Mouse (Mus musculus) forebrain, embryonic 13.5 days (tissue): ENCODE measurements around the gene Prdm10. TPM values are rescaled to one million over a fixed set of nuclear protein-coding genes. Genes with fewer than 3 reads are reported as not detected.

ENCODE experiments used
- ATAC-seq: fragments of 200-750 bp; cut with Nextera tagmentation; 2 replicates; pipeline ENCODE4 v1.8.0; 2017
- H3K27ac ChIP-seq: fragments of 300-500 bp; sonication (generic); 2 replicates; pipeline ENCODE4 v1.5.1; 2015; ENCODE audit warnings: inconsistent platforms, mild to moderate bottlenecking, moderate library complexity
- H3K27me3 ChIP-seq: fragments of 300-500 bp; sonication (generic); 2 replicates; pipeline ENCODE4 v1.6.1; 2015; ENCODE audit warnings: mild to moderate bottlenecking, inconsistent platforms
- H3K36me3 ChIP-seq: fragments of 300-500 bp; sonication (generic); 2 replicates; pipeline ENCODE4 v1.6.1; 2015; ENCODE audit warnings: mild to moderate bottlenecking, inconsistent platforms; ENCODE audit not compliant: poor library complexity, severe bottlenecking
- H3K4me1 ChIP-seq: fragments of 300-500 bp; sonication (generic); 2 replicates; pipeline ENCODE4 v1.6.1; 2015; ENCODE audit warnings: inconsistent platforms
- H3K4me2 ChIP-seq: fragments of 300-500 bp; sonication (generic); 2 replicates; pipeline ENCODE4 v1.6.1; 2015; ENCODE audit warnings: inconsistent platforms, mild to moderate bottlenecking, moderate library complexity
- H3K4me3 ChIP-seq: fragments of 300-500 bp; sonication (generic); 2 replicates; pipeline ENCODE4 v1.5.1; 2015; ENCODE audit warnings: mild to moderate bottlenecking, inconsistent platforms
- H3K9ac ChIP-seq: fragments of 300-500 bp; sonication (generic); 2 replicates; pipeline ENCODE4 v1.6.1; 2015; ENCODE audit warnings: mild to moderate bottlenecking, inconsistent platforms
- H3K9me3 ChIP-seq: fragments of 300-500 bp; sonication (generic); replicated peaks from 2 replicates; pipeline ENCODE4 v1.6.1; 2016; ENCODE audit warnings: inconsistent platforms
- WGBS: fragments of 180-500 bp; shearing (Covaris S2); methylation state at CpG from one replicate; pipeline ENCODE4 v1.1.7; 2015; 5-methylcytosine and 5-hydroxymethylcytosine counted together
- polyA plus RNA-seq: library from polyadenylated mRNA; unstranded; fragments of >200 nt; fragmentation: Nextera tagmentation; extraction: Ambion mirVana; gene quantifications from 2 replicates; pipeline ENCODE4 v1.2.1, GENCODE M21; 2015

Prdm10 gene
- polyA plus RNA-seq, 1 experiment from 2014 or later = 8.8 TPM

DNA sequence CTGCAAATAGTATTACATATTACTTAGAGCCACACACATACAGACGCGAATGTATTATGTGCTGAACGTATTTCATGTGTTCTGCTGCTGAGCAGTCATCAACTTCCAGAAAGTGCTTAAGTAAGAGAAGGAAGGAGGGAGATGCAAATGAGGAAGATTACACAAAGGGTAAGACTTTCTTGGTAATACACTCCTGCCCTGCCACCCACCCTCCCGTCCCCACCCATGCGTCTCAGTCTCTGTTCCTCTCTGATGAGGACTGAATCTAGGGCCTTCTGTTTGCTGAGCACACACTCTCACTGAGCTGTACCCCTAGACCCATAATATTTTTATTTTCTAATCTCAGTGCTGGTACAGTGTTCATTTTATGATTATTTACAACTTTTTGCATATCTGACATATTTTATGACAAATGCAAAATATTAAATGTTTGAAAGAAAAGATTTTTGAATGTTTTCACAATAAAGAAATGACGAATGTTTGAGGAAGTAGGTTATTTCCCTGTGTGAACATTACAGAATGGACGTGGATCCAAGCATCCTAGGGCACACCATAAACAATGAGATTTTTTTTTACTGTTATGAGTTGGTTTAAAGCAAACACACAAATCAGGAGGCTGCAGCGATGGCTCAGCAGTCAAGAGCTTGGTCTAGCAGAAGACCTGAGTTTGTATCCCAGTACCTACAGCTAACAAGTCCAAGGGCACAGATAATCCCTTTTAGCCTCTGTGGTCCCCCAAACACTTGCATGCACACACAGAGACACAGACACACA is 32.7 kb upstream of the Prdm10 start:
- no peak overlapping the region for H3K27ac ChIP-seq
- no peak overlapping the region for H3K4me3 ChIP-seq
- no peak overlapping the region for H3K9ac ChIP-seq
- 84% methylated on average over 8 of the region's 8 CpGs for WGBS
- no peaks in the 10 kb centered on the region for H3K27me3 ChIP-seq
- H3K9me3 ChIP-seq = no peaks in the 10 kb centered on the region
- no peaks in the 10 kb centered on the region for H3K36me3 ChIP-seq
- no peak for ATAC-seq
- no peaks in the 10 kb centered on the region for H3K4me1 ChIP-seq
- H3K4me2 ChIP-seq = no peak overlapping the region

DNA sequence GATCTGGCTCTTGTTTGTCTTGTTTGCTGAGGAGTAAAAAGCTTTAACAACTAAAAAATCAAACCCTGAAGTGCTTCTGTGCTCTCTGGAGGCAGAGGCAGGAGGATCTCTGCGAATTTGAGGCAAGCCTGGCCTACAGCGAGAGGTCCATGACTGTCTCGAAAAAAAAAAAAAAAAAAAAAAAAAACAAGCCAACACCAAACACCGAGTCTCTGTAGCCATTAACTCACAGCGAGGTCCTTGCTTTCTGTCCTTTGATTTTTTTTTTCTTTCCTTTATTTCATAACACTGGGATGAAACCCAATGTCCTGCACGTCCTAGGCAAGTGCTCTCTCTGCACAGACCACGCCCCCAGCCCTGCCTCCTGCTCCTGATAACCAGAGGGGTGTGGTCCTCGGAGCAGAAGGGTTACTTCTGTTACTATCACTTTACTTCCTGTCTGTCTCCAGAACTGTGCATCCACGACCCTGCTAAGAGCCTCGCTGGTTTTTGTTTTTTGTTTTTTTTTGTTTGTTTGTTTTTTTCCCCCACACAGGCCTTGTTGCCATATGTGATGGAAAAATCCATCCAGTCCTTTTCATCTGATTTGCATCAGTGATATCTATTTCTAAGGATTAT is 28.0 kb upstream of the Prdm10 start:
- Histone ChIP-seq H3K36me3 (no peaks in the 10 kb centered on the region), H3K27ac (no peak overlapping the region), H3K4me2 (no peak overlapping the region), H3K4me1 (no peaks in the 10 kb centered on the region), H3K9ac (no peak overlapping the region), H3K4me3 (no peak overlapping the region), H3K27me3 (no peaks in the 10 kb centered on the region), H3K9me3 (no peaks in the 10 kb centered on the region)
- no peak for ATAC-seq
- WGBS = 84% methylated on average over 10 of the region's 10 CpGs

- no peak overlapping the region for H3K27ac ChIP-seq
- 70% methylated on average over 10 of the region's 10 CpGs for WGBS
- H3K27me3 ChIP-seq = no peaks in the 10 kb centered on the region
These were observed 27.0 kb upstream of the Prdm10 start for GRCm38 (mm10) chr9:31253311-31253734.

DNA sequence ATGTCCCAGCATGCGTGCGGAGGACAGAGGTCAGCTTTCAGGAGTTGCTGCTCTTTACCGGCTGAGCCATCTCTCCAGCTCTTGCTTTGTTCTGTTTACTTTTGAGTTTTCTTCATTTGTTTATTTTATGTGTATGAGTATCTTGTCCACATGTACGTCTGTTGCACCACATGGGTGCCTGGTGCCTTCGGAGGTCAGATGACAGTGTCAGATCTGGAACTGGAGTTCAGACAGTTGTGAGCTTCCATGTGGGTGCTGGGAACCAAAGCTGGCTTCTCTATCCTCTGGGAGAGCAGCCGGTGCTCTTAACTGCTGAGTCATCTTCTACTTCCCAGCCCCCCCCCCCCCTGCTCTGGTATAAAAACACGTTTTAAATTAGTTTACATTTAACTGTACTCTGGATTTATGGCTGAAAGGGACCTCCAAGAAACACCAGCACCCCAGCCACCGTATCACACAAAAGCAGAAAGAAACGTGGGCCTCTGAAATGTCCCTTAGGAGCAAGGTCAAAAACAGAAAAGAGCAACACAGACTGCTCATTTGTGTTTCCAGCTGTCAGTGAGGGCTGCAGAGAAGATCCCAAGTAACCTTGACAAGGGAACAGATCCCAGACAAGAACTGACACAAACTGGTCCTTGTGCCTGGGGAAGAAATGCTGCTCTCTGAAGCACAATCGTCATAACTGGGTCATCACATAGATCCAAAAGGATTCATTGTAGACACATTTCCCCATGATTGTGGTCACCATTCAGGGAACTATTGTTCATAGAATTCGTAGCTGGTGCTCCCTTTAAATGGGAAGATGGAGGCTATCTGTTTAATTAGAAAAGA is 26.3 kb upstream of the Prdm10 start:
- Histone ChIP-seq H3K9ac (no peak overlapping the region), H3K36me3 (no peaks in the 10 kb centered on the region), H3K27me3 (no peaks in the 10 kb centered on the region), H3K4me3 (no peak overlapping the region), H3K27ac (no peak overlapping the region), H3K4me1 (no peaks in the 10 kb centered on the region), H3K4me2 (no peak overlapping the region), H3K9me3 (no peaks in the 10 kb centered on the region)
- no peak for ATAC-seq
- whole genome bisulfite sequencing = 81% methylated on average over 11 of the region's 11 CpGs

More at GRCm38 (mm10) chr9:31253311-31253734, 27.0 kb upstream of the Prdm10 start:
- Histone ChIP-seq H3K36me3 (no peaks in the 10 kb centered on the region), H3K9ac (no peak overlapping the region), H3K4me3 (no peak overlapping the region), H3K9me3 (no peaks in the 10 kb centered on the region), H3K4me1 (no peaks in the 10 kb centered on the region), H3K4me2 (no peak overlapping the region)
- no peak for ATAC-seq

- Histone ChIP-seq H3K4me3 (no peak overlapping the region), H3K27me3 (no peaks in the 10 kb centered on the region), H3K27ac (no peak overlapping the region), H3K4me1 (no peaks in the 10 kb centered on the region), H3K36me3 (no peaks in the 10 kb centered on the region), H3K4me2 (no peak overlapping the region), H3K9ac (no peak overlapping the region), H3K9me3 (no peaks in the 10 kb centered on the region)
- 93% methylated on average over 7 of the region's 7 CpGs for WGBS
- no peak for ATAC-seq
These were observed 25.7 kb upstream of the Prdm10 start for GRCm38 (mm10) chr9:31254697-31255004.

DNA sequence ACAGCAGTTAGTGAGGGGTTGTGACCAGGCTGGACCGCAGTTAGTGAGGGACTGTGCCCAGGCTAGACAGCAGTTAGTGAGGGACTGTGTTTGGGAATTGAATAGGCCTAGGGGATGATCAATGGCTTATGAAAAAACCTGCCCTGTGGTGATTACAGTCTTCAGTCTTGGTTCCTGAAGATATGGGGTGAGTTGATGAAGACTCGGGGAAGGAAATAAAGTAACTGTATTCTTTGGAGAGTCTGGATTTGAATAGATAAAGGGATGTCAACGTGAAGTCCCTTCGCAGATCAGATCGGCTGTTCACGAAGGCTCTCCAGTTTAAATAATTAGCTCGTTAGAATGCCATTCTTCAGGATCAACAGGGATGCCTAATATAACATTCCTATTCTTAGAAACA is 24.4 kb upstream of the Prdm10 start:
- no peaks in the 10 kb centered on the region for H3K4me1 ChIP-seq
- WGBS = 37% methylated on average over 7 of the region's 7 CpGs
- no peak overlapping the region for H3K9ac ChIP-seq
- H3K27me3 ChIP-seq = no peaks in the 10 kb centered on the region
- ATAC-seq = no peak
- H3K27ac ChIP-seq = no peak overlapping the region
- no peak overlapping the region for H3K4me2 ChIP-seq
- no peaks in the 10 kb centered on the region for H3K9me3 ChIP-seq
- no peak overlapping the region for H3K4me3 ChIP-seq
- no peaks in the 10 kb centered on the region for H3K36me3 ChIP-seq

- ATAC-seq = no peak
- 80% methylated on average over 3 of the region's 3 CpGs for WGBS
- H3K9me3 ChIP-seq = no peaks in the 10 kb centered on the region
- H3K27ac ChIP-seq = no peak overlapping the region
- H3K4me2 ChIP-seq = no peak overlapping the region
- no peaks in the 10 kb centered on the region for H3K27me3 ChIP-seq
- no peaks in the 10 kb centered on the region for H3K4me1 ChIP-seq
- H3K4me3 ChIP-seq = no peak overlapping the region
- H3K36me3 ChIP-seq = no peaks in the 10 kb centered on the region
- H3K9ac ChIP-seq = no peak overlapping the region
These were observed 22.1 kb upstream of the Prdm10 start for GRCm38 (mm10) chr9:31258237-31258636.

- WGBS = 80% methylated on average over 4 of the region's 4 CpGs
- Histone ChIP-seq H3K27ac (no peak overlapping the region), H3K4me1 (no peaks in the 10 kb centered on the region), H3K4me2 (no peak overlapping the region), H3K27me3 (no peaks in the 10 kb centered on the region), H3K9me3 (no peaks in the 10 kb centered on the region), H3K36me3 (no peaks in the 10 kb centered on the region), H3K4me3 (no peak overlapping the region), H3K9ac (no peak overlapping the region)
- ATAC-seq = no peak
These were observed 20.1 kb upstream of the Prdm10 start for GRCm38 (mm10) chr9:31260219-31260618.

DNA sequence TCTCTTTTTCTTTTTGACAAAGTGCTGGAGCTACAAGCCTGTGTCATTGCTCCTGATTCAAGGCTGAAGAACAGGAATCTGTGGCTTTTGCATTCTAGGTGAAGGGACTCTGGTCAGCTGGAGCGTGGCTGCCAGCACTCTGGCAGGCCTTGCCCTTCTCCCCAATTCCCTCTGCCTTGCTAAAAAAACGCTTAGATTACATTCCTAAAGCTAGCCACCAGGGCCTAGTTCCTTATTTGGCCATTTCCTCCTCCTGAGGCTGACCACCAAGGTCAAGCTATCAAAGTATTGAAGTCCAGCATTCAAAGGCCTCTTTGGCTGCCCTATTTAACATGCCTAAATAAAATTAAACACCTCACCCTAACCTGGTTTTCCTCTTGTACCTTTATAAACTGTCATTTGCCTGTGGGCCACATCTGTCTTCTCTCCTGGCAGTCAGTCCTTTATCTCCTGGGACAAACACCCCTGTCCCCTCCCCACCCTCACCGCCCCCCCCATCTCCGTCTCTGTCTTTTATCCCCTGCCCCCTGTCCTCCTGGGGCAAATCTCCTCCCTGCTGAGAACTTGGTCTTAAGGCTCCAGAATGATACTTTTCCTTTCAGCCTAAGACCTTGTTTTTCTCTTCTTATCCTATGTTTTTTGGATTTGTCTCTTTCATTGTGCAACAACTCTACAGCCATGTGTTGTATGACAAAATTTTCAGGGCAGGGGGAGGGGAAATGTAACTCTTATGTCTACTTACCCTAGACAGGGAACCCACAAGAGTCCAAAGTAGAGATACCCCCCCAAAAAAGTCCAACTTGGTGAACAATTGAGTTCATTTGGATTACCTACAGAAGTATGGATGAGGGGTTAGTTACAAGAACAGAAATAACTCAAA is 17.9 kb upstream of the Prdm10 start:
- 39% methylated on average over 4 of the region's 4 CpGs for WGBS
- no peaks in the 10 kb centered on the region for H3K9me3 ChIP-seq
- no peak for ATAC-seq

DNA sequence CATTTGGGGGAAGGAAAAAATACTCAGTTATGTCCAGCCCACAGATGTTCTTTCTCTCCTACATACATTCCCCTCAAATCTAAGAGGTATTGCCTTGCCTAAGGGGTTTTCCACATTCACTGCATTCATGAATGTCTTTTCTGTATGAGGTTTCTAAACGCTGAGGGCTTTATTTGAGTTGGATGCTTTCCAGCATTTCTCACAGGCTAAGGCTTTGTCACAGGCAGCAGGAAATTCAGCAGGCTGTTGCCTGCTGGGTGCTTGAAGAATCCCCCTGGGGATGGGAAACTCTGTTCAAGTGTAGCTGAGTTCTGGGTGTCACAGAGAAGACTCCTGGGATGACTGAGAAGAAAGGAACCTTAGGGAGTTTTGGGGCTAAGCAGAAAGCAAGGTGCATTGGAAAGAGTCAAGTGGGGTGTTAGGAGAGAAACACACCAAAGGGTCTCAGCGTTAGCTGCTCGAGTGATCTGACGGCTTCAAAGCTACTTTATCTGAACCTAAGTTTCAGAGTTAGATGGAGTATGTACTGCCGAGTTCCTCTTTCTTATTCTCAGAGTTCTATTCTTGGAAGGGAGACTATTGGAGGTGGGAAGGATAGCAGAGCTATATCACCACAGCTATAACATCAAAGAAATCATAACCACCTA is 14.2 kb upstream of the Prdm10 start:
- Histone ChIP-seq H3K27me3 (no peaks in the 10 kb centered on the region), H3K9me3 (no peaks in the 10 kb centered on the region), H3K4me3 (no peak overlapping the region), H3K4me2 (no peak overlapping the region), H3K9ac (no peak overlapping the region), H3K27ac (peak overlapping the region; percentile 51), H3K36me3 (no peaks in the 10 kb centered on the region), H3K4me1 (peaks cover 11% of the 10 kb centered on the region)
- WGBS = 55% methylated on average over 5 of the region's 5 CpGs
- ATAC-seq = peak; percentile 75; the same call in 1 of the 2 replicates

More for the DNA sequence above, 17.9 kb upstream of the Prdm10 start:
- no peak overlapping the region for H3K4me2 ChIP-seq
- no peak overlapping the region for H3K4me3 ChIP-seq
- no peak overlapping the region for H3K9ac ChIP-seq
- H3K27me3 ChIP-seq = no peaks in the 10 kb centered on the region
- H3K36me3 ChIP-seq = no peaks in the 10 kb centered on the region
- peaks cover 11% of the 10 kb centered on the region for H3K4me1 ChIP-seq
- H3K27ac ChIP-seq = no peak overlapping the region

DNA sequence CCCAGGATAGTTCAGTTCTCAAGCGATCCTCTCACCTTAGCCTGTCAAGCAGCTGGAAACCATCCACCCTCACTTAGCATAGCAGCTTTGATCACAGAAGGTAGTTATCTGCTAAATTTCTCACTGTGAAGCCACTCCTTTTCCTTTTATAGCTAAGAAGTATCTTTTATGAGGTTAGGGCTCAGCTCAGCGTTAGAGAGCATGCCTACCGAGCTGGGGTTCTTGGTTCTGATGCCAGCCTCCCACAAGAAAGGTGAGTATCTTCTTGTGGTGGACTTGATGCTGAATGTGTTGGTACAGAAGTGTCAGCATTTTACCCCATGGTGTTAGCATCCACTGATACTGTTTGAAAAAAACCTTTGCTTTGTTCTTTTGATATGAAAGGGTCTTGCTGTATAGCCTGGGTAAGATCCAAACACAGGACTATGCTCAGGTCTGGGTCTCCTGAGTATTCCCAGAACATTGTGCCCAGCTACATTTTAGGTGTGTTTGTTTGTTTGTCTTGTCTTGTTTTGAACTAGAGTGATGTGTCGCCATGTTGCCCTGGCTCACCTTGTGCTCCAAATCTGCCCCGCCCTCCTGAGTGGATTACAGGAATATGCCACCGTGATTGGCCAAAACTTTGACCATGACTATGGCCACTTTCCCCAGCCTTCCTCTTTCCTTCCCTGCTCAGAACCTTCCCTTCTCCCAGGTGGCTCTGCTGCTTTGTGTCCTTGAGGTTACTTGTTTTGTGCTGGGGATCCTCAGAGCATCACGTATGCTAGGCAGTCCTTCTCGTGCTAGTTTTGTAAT is 8.9 kb upstream of the Prdm10 start:
- H3K36me3 ChIP-seq = no peaks in the 10 kb centered on the region
- no peak overlapping the region for H3K27ac ChIP-seq
- H3K9ac ChIP-seq = no peak overlapping the region
- H3K4me1 ChIP-seq = peaks cover 3% of the 10 kb centered on the region
- no peaks in the 10 kb centered on the region for H3K9me3 ChIP-seq
- no peak for ATAC-seq
- WGBS = 93% methylated on average over 8 of the region's 8 CpGs
- no peak overlapping the region for H3K4me3 ChIP-seq
- no peaks in the 10 kb centered on the region for H3K27me3 ChIP-seq
- H3K4me2 ChIP-seq = no peak overlapping the region
